Mouse (Mus musculus) heart, embryonic 13.5 days (tissue): ENCODE measurements at regions not wholly inside any gene's neighbourhood (a gene's known extent, or its start where the extent isn't known, plus 50 kb on each side); places are given as distances from the start of the nearest gene placed in this dataset.

Source experiments
- ATAC-seq: fragments of 200-750 bp; cut with Nextera tagmentation; 2 replicates; pipeline ENCODE4 v1.8.0; 2017; ENCODE audit warnings: moderate TSS enrichment; ENCODE audit not compliant: insufficient number of reproducible peaks, low FRiP score, low TSS enrichment; ENCODE audit errors: extremely low read depth
- H3K27ac ChIP-seq: fragments of 300-500 bp; sonication (generic); replicated peaks from 2 replicates; pipeline ENCODE4 v1.5.1; 2015; ENCODE audit warnings: moderate library complexity, mild to moderate bottlenecking, inconsistent platforms
- H3K27me3 ChIP-seq: fragments of 300-500 bp; sonication (generic); replicated peaks from 2 replicates; pipeline ENCODE4 v1.6.1; 2015; ENCODE audit warnings: mild to moderate bottlenecking, inconsistent platforms
- H3K36me3 ChIP-seq: fragments of 300-500 bp; sonication (generic); 2 replicates; pipeline ENCODE4 v1.6.1; 2015; ENCODE audit warnings: mild to moderate bottlenecking, inconsistent platforms
- H3K4me1 ChIP-seq: fragments of 300-500 bp; sonication (generic); 2 replicates; pipeline ENCODE4 v1.6.1; 2015; ENCODE audit warnings: inconsistent platforms
- H3K4me2 ChIP-seq: fragments of 300-500 bp; sonication (generic); 2 replicates; pipeline ENCODE4 v1.6.1; 2015; ENCODE audit warnings: inconsistent platforms, mild to moderate bottlenecking, moderate library complexity
- H3K4me3 ChIP-seq: fragments of 300-500 bp; sonication (generic); 2 replicates; pipeline ENCODE4 v1.5.1; 2015; ENCODE audit warnings: moderate library complexity, mild to moderate bottlenecking, inconsistent platforms
- H3K9ac ChIP-seq: fragments of 300-500 bp; sonication (generic); 2 replicates; pipeline ENCODE4 v1.6.1; 2015; ENCODE audit warnings: inconsistent platforms, mild to moderate bottlenecking, moderate library complexity
- H3K9me3 ChIP-seq: fragments of 300-500 bp; sonication (generic); 2 replicates; pipeline ENCODE4 v1.6.1; 2016; ENCODE audit warnings: inconsistent platforms
- WGBS: fragments of 180-500 bp; shearing (Covaris S2); methylation state at CpG from one replicate; pipeline ENCODE4 v1.1.7; 2015; ENCODE audit warnings: mixed read lengths; 5-methylcytosine and 5-hydroxymethylcytosine counted together

DNA sequence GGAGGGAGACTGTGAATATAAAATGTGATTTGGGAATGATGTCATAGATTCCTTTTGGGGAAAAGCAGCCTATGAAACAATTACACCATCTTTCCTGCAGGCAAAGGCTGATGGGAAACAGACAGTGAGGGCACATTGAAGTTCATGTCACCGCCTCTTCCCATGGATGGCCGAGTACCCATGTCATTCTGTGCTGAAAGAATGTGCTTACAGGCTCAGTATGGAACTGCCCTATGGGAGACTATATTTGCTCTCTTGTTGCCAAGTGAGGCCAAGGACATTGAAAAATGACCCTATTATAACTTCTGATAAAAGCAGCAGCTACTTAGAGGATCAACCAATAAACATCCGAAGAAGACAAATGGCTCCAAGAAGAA is 127.7 kb upstream of the Sash1 start:
- Histone ChIP-seq H3K27me3 (no peaks in the 10 kb centered on the region), H3K4me1 (peaks cover 14% of the 10 kb centered on the region), H3K9ac (no peak overlapping the region), H3K36me3 (no peaks in the 10 kb centered on the region), H3K4me3 (no peak overlapping the region), H3K27ac (no peak overlapping the region), H3K9me3 (no peaks in the 10 kb centered on the region), H3K4me2 (no peak overlapping the region)
- 64% methylated on average over 3 of the region's 3 CpGs for WGBS
- no peak for ATAC-seq

DNA sequence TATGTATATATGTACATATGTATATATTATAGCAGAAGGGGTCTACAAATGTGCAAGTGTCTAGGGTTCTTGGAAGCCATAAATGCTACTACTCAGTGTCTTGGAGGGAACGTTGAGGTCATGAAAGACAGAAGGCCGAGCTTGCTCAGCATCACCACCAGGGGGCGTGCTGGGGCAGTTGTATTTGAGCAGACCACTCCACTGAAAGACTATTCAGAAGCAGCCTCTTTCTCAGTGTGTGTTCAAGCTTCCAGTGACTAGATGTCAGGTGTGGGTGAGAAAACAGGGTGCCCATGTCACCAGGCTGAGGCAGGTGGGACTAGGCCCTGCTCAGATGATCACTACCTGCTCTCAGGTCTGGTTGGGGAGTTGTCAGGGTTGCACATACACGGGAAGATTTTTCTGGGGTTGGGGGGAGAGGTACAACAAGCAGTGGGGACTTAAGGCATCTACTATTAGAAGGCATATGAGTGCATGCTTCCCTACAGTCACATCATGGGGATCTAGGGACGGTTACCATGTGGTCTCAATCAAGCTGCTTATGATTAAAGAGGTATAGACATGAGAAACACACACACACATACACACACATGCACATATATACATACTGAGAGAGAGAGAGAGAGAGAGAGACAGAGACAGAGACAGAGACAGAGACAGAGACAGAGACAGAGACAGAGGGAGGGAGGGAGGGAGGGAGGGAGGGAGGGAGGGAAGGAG is 127.1 kb upstream of the Sash1 start:
- 40% methylated on average over 5 of the region's 5 CpGs for WGBS
- Histone ChIP-seq H3K36me3 (no peaks in the 10 kb centered on the region), H3K27ac (no peak overlapping the region), H3K4me3 (no peak overlapping the region), H3K4me2 (no peak overlapping the region), H3K27me3 (no peaks in the 10 kb centered on the region), H3K4me1 (peaks cover 14% of the 10 kb centered on the region), H3K9ac (no peak overlapping the region), H3K9me3 (no peaks in the 10 kb centered on the region)
- ATAC-seq = no peak

DNA sequence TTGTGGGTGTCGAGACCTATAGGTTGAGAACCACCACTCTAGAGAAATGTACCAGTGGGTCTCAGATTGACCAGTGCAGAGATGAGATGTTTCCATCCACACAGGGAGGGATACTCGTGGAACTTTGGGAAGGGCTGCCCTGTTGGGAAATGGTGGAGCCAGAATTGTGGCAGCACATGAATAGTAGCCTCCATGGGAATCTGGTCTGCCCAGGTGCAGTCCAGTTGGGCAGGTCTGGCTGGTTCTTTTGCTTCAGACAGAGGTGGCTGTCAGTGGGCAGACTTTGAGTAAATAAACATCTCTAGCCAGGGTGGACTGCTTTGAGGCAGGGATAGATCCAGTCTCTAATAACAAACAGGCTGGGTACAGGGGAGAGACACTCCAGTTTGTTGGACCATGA is 126.0 kb upstream of the Sash1 start:
- H3K4me1 ChIP-seq = peaks cover 18% of the 10 kb centered on the region
- 61% methylated on average over 2 of the region's 2 CpGs for WGBS
- no peaks in the 10 kb centered on the region for H3K9me3 ChIP-seq
- H3K27ac ChIP-seq = no peak overlapping the region
- H3K27me3 ChIP-seq = no peaks in the 10 kb centered on the region
- H3K4me2 ChIP-seq = no peak overlapping the region
- no peak overlapping the region for H3K9ac ChIP-seq
- no peak overlapping the region for H3K4me3 ChIP-seq
- no peaks in the 10 kb centered on the region for H3K36me3 ChIP-seq
- ATAC-seq = no peak

DNA sequence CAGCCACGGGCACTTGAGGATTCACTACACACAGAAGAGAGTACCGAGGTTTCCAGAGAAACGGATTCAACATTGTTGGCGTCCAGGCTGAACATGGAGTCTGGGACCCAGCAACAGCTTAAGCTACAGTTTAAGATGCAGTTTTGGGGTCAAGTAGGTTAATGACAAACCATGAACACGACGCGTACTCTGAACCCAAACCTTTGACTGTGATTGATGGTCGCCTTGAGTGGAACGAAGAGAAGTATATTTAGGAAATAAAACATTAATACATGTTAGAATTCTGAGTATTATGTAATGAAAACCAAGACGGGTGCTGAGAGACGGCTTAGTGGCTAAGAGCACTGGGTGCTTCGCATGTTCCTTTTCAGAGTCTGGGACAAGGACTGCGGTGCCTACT is 124.3 kb upstream of the Sash1 start:
- H3K4me2 ChIP-seq = no peak overlapping the region
- 84% methylated on average over 13 of the region's 13 CpGs for WGBS
- H3K9ac ChIP-seq = no peak overlapping the region
- H3K4me3 ChIP-seq = no peak overlapping the region
- H3K27me3 ChIP-seq = no peaks in the 10 kb centered on the region
- peaks cover 20% of the 10 kb centered on the region for H3K4me1 ChIP-seq
- ATAC-seq = no peak
- no peaks in the 10 kb centered on the region for H3K36me3 ChIP-seq
- H3K9me3 ChIP-seq = no peaks in the 10 kb centered on the region
- H3K27ac ChIP-seq = no peak overlapping the region

DNA sequence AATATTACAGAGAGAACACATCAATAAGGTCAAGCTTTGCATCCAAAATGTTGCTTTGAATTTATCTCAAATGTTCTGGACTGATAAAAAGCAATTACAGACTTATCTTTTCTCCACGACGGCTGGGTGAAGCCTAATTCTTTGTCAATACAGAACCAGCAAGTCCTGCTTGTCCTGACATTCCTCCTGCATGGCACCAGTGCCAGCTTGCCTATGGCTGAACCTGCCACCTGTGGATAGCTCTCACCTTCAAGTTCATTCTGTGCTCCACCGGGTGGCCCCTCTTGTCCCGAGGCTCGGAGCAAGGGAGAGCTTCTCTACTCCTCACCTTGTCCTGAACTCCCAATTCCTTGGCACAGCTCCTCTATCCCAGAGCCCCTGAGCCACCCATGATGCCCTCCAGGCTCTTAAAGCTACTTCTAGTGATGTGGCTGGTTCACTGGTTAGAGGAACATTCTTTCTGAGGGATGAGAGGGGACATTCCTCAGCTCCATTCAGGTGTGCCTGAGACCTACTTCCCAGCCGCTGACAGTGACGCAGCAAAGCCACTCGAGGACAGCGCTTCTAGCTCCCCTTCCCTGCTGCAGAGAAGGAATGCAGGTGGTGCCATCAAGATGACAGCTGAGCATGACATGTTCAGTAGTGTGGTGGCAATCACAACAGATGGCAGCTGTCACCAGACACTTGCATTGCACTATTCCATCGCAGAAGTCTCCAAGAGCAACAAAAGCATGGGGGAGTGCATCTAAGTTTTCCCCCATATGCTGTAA is 119.5 kb upstream of the Sash1 start:
- Histone ChIP-seq H3K27ac (no peak overlapping the region), H3K27me3 (no peaks in the 10 kb centered on the region), H3K9ac (no peak overlapping the region), H3K36me3 (no peaks in the 10 kb centered on the region), H3K4me2 (no peak overlapping the region), H3K4me3 (no peak overlapping the region), H3K9me3 (no peaks in the 10 kb centered on the region), H3K4me1 (peaks cover 9% of the 10 kb centered on the region)
- WGBS = 30% methylated on average over 10 of the region's 10 CpGs
- ATAC-seq = no peak

DNA sequence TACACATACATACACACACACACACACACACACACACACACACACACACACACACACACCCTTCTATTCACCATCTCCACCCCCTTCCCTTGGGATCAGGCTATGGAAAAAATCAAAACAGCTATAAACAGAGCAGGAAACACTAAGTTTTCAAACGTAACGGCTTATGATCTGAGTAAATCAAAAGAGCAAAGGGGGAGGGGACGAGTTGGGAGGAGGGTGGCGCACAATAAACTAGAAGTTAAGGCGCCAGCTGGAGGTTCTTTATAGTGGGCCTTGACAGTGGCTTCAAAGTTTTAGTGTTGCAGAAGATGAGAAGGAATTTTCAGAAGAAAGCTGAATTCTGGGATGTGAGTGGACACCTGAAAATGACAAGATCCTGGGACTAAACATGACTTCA is 116.4 kb upstream of the Sash1 start:
- Histone ChIP-seq H3K27me3 (no peaks in the 10 kb centered on the region), H3K27ac (no peak overlapping the region), H3K4me2 (no peak overlapping the region), H3K9ac (no peak overlapping the region), H3K4me3 (no peak overlapping the region), H3K4me1 (peaks cover 31% of the 10 kb centered on the region), H3K36me3 (no peaks in the 10 kb centered on the region), H3K9me3 (no peaks in the 10 kb centered on the region)
- ATAC-seq = no peak
- 83% methylated on average over 5 of the region's 5 CpGs for WGBS

DNA sequence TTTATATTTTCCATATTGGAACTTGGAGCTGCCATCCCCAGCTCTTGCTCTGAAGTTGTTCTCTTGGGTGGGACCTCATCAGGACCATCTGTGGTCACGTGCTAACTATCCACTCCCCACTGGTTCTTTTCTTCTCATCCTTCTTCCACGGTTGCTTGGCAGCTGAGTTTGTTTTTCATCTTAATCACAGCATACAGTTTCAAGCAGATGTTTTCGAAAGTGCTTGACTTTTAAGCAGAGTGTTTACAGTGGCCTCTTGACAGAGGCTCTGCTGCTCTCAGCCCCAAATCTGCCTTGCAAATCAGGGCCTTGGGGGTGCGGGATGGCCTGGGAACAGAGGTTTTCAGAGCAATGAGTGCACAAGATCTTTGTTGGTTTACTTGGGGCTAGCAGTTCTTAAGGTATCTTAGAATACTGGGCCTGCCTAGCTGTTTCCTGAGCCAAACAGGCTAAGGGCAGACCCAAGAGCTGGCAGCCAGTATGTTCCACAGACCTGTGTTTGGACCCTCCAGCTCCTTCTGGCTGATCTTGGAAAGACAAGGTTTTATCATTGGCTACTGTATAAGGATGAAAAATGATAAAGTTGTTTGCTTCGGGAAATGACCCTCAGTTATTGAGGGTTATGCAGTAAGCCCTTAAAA is 113.0 kb upstream of the Sash1 start:
- peak overlapping the region; percentile 66 for H3K27ac ChIP-seq
- H3K9me3 ChIP-seq = no peaks in the 10 kb centered on the region
- H3K4me2 ChIP-seq = no peak overlapping the region
- no peaks in the 10 kb centered on the region for H3K36me3 ChIP-seq
- H3K9ac ChIP-seq = no peak overlapping the region
- H3K27me3 ChIP-seq = no peaks in the 10 kb centered on the region
- WGBS = 20% methylated on average over 5 of the region's 5 CpGs
- ATAC-seq = no peak
- H3K4me3 ChIP-seq = no peak overlapping the region
- H3K4me1 ChIP-seq = peaks cover 51% of the 10 kb centered on the region

DNA sequence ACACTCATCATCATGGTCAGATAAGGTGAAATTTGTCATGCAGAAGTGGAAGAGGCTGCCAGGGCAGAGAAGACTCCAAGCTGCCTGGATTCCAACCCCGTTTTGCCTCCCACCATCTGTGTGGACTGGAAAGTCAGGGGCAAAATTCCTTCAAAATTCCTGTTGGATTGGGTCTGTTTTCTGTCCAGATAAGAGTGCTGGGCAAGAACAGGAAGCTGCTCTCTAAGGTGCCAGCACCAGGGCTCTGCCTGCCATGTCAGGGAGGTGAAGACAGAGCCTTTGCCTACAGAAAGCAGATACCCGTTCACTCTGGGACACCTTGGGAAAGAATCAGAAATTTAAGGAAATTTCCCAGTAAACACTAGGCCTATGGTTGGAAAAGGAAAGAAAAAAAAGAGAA is 112.5 kb upstream of the Sash1 start:
- Histone ChIP-seq H3K27ac (peak overlapping the region; percentile 66), H3K9me3 (no peaks in the 10 kb centered on the region), H3K36me3 (no peaks in the 10 kb centered on the region), H3K9ac (no peak overlapping the region), H3K4me1 (peaks cover 51% of the 10 kb centered on the region), H3K27me3 (no peaks in the 10 kb centered on the region), H3K4me3 (no peak overlapping the region), H3K4me2 (no peak overlapping the region)
- peak; percentile 24; the same call in 1 of the 2 replicates for ATAC-seq
- 12% methylated on average over 2 of the region's 2 CpGs for WGBS

DNA sequence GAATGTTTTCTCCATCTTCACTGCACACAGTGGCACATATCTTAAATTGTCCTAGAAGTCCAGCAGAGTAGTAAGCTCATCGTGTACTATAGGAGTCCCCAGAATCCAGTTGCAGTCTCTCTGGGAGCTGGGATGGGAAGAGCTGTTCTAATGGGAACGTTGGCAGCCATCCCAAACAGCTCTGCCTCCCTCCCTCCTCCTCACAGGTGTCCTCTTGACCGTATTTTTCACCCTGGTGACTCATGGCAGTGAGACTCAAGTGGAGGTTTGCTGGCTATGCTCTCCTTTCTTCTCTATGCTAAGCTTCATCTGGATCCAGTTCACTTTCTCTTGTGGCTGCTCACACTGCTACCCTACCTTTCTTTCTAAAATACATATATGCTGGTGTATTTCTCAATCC is 109.2 kb upstream of the Sash1 start:
- no peak overlapping the region for H3K9ac ChIP-seq
- no peak for ATAC-seq
- H3K9me3 ChIP-seq = no peaks in the 10 kb centered on the region
- H3K4me3 ChIP-seq = no peak overlapping the region
- H3K4me1 ChIP-seq = peaks cover 51% of the 10 kb centered on the region
- H3K27ac ChIP-seq = no peak overlapping the region
- 0 out of 2 replicates have a peak overlapping the region, but pooled peaks have one; percentile 0 for H3K4me2 ChIP-seq
- WGBS = 19% methylated on average over 3 of the region's 3 CpGs
- no peaks in the 10 kb centered on the region for H3K36me3 ChIP-seq
- no peaks in the 10 kb centered on the region for H3K27me3 ChIP-seq

DNA sequence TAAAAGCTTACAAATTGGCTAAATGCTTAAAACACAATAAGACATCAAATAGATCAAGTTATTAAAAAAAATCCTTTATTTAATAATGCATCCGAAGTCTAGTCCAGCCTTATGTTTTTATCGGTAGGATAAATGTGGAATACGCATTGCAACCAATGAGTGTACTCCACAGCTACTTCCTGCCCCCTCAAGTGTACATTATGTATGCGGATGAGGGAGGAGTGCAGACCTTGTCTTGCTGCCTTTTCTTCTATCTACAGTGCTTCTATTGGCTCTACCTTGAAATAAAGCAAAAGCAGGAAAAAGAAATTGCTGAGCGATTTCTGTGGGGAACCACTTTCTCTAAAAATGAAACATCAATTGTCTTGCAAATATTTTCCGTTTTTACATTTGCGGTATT is 100.5 kb upstream of the Sash1 start:
- Histone ChIP-seq H3K9ac (no peak overlapping the region), H3K27me3 (no peaks in the 10 kb centered on the region), H3K4me2 (no peak overlapping the region), H3K4me1 (0 out of 2 replicates have a peak, but pooled peaks cover 5% of the 10 kb centered on the region), H3K9me3 (no peaks in the 10 kb centered on the region), H3K36me3 (no peaks in the 10 kb centered on the region), H3K27ac (no peak overlapping the region), H3K4me3 (no peak overlapping the region)
- 83% methylated on average over 7 of the region's 7 CpGs for WGBS
- ATAC-seq = no peak

DNA sequence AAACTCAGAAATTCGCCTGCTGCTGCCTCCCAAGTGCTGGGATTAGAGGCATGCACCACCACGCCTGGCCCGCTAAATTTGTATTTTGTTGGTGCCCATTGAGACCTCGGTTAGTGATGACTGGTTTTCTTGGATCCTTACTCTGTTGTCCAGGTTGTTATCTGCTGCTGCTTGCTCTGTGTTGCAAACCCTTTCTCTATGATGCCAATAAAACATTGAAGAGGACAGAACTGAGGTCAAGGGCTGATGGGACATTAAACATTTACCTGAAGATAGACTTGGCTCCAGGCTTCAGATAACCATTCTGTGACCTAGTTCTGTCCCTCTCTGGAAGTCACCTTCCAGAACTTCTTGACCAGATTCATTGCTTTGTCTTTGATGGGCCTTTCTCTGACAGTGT is 97.5 kb upstream of the Sash1 start:
- Histone ChIP-seq H3K27me3 (no peaks in the 10 kb centered on the region), H3K36me3 (no peaks in the 10 kb centered on the region), H3K9ac (no peak overlapping the region), H3K9me3 (no peaks in the 10 kb centered on the region), H3K4me2 (no peak overlapping the region), H3K27ac (no peak overlapping the region), H3K4me3 (no peak overlapping the region), H3K4me1 (0 out of 2 replicates have a peak, but pooled peaks cover 5% of the 10 kb centered on the region)
- WGBS = 75% methylated on average over 4 of the region's 4 CpGs
- ATAC-seq = no peak
